27 mouse cellular contexts compared by ENCODE assay signal in the genomic region with DNA sequence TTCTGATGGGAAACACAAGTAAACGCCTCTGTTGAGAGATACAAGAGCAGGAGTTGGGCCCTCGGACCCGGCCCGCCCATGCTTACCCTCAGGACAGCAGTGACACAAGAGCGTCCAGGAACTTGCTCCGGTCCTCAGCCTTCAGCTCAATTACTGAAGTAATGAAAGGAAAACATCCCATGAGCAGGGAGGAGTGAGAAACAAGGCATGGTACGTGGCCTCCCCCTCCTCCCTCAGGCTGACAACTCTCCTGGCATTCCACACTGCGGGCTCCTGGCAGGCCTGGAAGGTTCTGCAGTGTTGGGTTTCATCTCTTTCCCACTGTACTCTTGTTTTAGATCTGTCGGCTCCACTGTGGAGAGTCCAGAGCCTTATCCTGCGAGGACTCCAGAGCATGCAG. TPM values are rescaled to one million over a fixed set of nuclear protein-coding genes. Genes with fewer than 3 reads are reported as not detected.
"Had no signal": no experiment of that assay in that cellular context is flagged by ENCODE, and none has a peak within 500 bp of the region (broad histone marks: within the 10 kb centered on the region; RNA-seq: fewer than 3 reads in every experiment).

No protein-coding gene starts in this region.

- H3K4me3 ChIP-seq: layer of hippocampus, adult 2 months; limb, embryonic 10.5 days; limb, embryonic 13.5 days; liver, embryonic 12.5 days; liver, embryonic 15.5 days; lung, embryonic 15.5 days; megakaryocyte, embryonic 14.5 days; midbrain, embryonic 10.5 days; midbrain, embryonic 13.5 days; myocyte; neural tube, embryonic 13.5 days; stomach, embryonic 15.5 days had no signal

- H3K9me3 ChIP-seq: limb, embryonic 10.5 days; limb, embryonic 13.5 days; liver, embryonic 12.5 days; liver, embryonic 15.5 days; lung, embryonic 15.5 days; midbrain, embryonic 10.5 days; midbrain, embryonic 13.5 days; neural tube, embryonic 13.5 days; stomach, embryonic 15.5 days had no signal

- H3K9ac ChIP-seq: limb, embryonic 13.5 days; liver, embryonic 12.5 days; liver, embryonic 15.5 days; lung, embryonic 15.5 days; midbrain, embryonic 13.5 days; neural tube, embryonic 13.5 days; stomach, embryonic 15.5 days had no signal

- H3K4me2 ChIP-seq: limb, embryonic 13.5 days; liver, embryonic 12.5 days; liver, embryonic 15.5 days; lung, embryonic 15.5 days; midbrain, embryonic 13.5 days; neural tube, embryonic 13.5 days; stomach, embryonic 15.5 days had no signal

- ATAC-seq: intestine, postnatal 0 days; liver, embryonic 12.5 days; midbrain, embryonic 13.5 days; midbrain, embryonic 16.5 days had no signal

- DNase-seq: layer of hippocampus, adult 9-11 months; liver; lung, adult 18-20 months; lung, postnatal 10 days; lung, postnatal 36 days; retina, postnatal 1 day; right cerebral cortex, postnatal 25 days; spleen, adult 18-20 months; thymus, postnatal 25 days had no signal

- H3K27ac ChIP-seq: limb, embryonic 10.5 days; limb, embryonic 13.5 days; liver, embryonic 12.5 days; liver, embryonic 15.5 days; midbrain, embryonic 10.5 days; midbrain, embryonic 13.5 days; neural tube, embryonic 13.5 days; stomach, embryonic 15.5 days had no signal

RNA-seq across cellular contexts. Expression of gene Cldn5, which starts 5.2 kb away (rescaled TPM):
- total RNA-seq: monocyte, adult 5-6 weeks; neutrophil, adult 5-6 weeks had no signal

RNA-seq across cellular contexts. Expression of gene Gm28539, which starts 54.6 kb away (rescaled TPM):
- total RNA-seq: monocyte, adult 5-6 weeks had no signal
- polyA plus RNA-seq: intestine, embryonic 14.5 days; intestine, postnatal 0 days; limb, embryonic 10.5 days; limb, embryonic 13.5 days; liver, embryonic 12.5 days; liver, embryonic 15.5 days; lung, embryonic 15.5 days; midbrain, embryonic 10.5 days; midbrain, embryonic 13.5 days; midbrain, embryonic 16.5 days; neural tube, embryonic 13.5 days; stomach, embryonic 15.5 days; thymus, postnatal 0 days had no signal
